Mouse (Mus musculus): ENCODE measurements around the gene Dennd6b.

Dennd6b gene

GRCm38 (mm10) chr15:89181561-89182270 is 14.6 kb downstream of the Dennd6b start:
- DNase-seq (ENCODE audit: low spot score) = no peak

- no peak for DNase-seq (ENCODE audit: low spot score)
Measured at GRCm38 (mm10) chr15:89180571-89181229, 15.6 kb downstream of the Dennd6b start, which contains the start of gene Plxnb2. Gene Plxnb2 (minus strand): TSS chr15:89180788.

- no peak for DNase-seq (ENCODE audit: low spot score)
Measured at GRCm38 (mm10) chr15:89180081-89180541, 16.2 kb downstream of the Dennd6b start.

GRCm38 (mm10) chr15:89179630-89179964 is 16.7 kb downstream of the Dennd6b start:
- DNase-seq (ENCODE audit: low spot score) = no peak

GRCm38 (mm10) chr15:89178954-89179629 is 17.2 kb downstream of the Dennd6b start:
- DNase-seq (ENCODE audit: low spot score) = no peak

GRCm38 (mm10) chr15:89178260-89178860 is 17.9 kb downstream of the Dennd6b start:
- DNase-seq (ENCODE audit: low spot score) = no peak

- no peak for DNase-seq (ENCODE audit: low spot score)
Measured at GRCm38 (mm10) chr15:89177576-89178259, 18.6 kb downstream of the Dennd6b start.

- no peak for DNase-seq (ENCODE audit: low spot score)
Measured at GRCm38 (mm10) chr15:89177121-89177520, 19.2 kb downstream of the Dennd6b start.

- DNase-seq (ENCODE audit: low spot score) = no peak
Measured at GRCm38 (mm10) chr15:89175411-89176155, 20.7 kb downstream of the Dennd6b start.

GRCm38 (mm10) chr15:89174889-89175339 is 21.4 kb downstream of the Dennd6b start:
- DNase-seq (ENCODE audit: low spot score) = no peak

GRCm38 (mm10) chr15:89173906-89174214 is 22.4 kb downstream of the Dennd6b start:
- DNase-seq (ENCODE audit: low spot score) = no peak

GRCm38 (mm10) chr15:89173024-89173905 is 23.0 kb downstream of the Dennd6b start:
- DNase-seq (ENCODE audit: low spot score) = no peak

GRCm38 (mm10) chr15:89172276-89172935 is 23.9 kb downstream of the Dennd6b start:
- no peak for DNase-seq (ENCODE audit: low spot score)

GRCm38 (mm10) chr15:89171526-89172051 is 24.7 kb downstream of the Dennd6b start:
- no peak for DNase-seq (ENCODE audit: low spot score)

GRCm38 (mm10) chr15:89170102-89170501 is 26.2 kb downstream of the Dennd6b start:
- DNase-seq (ENCODE audit: low spot score) = no peak

- no peak for DNase-seq (ENCODE audit: low spot score)
Measured at GRCm38 (mm10) chr15:89169431-89169830, 26.9 kb downstream of the Dennd6b start.

GRCm38 (mm10) chr15:89168922-89169321 is 27.4 kb downstream of the Dennd6b start:
- no peak for DNase-seq (ENCODE audit: low spot score)

- no peak for DNase-seq (ENCODE audit: low spot score)
Measured at GRCm38 (mm10) chr15:89165478-89165877, 30.8 kb downstream of the Dennd6b start.

- no peak for DNase-seq (ENCODE audit: low spot score)
Measured at GRCm38 (mm10) chr15:89161397-89161796, 34.9 kb downstream of the Dennd6b start.

Data from T-cell, adult 2 months (primary cell).